Mouse (Mus musculus) thymus, postnatal 14 days (tissue): ENCODE results near the gene Lef1.
A peak's percentile ranks its signal among the peaks of the same experiment; 100 is the strongest.

ENCODE experiments used
- DNase-seq: peaks from one replicate; pipeline ENCODE4 v3.0.0; 2021

Gene Lef1

GRCm38 (mm10) chr3:131108094-131108653 is 2.1 kb upstream of the Lef1 start:
- DNase-seq: no peak

- DNase-seq: peak; percentile 8
Measured at GRCm38 (mm10) chr3:131109066-131109685, 1.1 kb upstream of the Lef1 start.

GRCm38 (mm10) chr3:131109686-131110070 is 593 bp upstream of the Lef1 start:
- DNase-seq: peak; percentile 65

DNA sequence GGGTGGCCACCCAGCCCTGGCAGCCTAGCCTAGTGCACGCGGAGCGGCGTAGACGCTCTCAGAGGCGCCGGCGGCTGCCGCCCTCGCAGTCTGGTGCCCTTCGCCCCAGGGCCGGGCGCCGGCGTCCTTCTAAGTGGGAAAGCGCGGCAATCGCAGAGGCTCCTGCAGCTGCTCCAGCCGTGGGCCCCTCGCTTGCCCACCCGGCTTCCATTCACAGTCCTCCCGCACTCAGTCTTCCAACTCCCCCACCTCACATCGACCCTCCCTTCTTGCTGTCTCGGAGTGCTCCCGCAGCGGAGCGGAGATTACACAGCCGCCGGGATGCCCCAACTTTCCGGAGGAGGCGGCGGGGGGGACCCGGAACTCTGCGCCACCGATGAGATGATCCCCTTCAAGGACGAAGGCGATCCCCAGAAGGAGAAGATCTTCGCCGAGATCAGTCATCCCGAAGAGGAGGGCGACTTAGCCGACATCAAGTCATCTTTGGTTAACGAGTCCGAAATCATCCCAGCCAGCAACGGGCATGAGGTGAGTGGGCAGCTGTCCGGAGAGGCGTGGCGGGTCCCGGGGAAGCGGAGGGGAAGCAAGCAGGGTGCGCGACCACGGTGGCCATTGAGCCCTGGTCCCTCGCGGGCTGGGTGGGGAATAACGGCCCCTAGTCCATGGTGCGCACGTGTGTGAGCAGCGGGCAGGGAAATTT is 1.0 kb downstream of the Lef1 start:
- peak; percentile 79 for DNase-seq

GRCm38 (mm10) chr3:131111851-131112572 is 1.7 kb downstream of the Lef1 start:
- peak; percentile 89 for DNase-seq

DNA sequence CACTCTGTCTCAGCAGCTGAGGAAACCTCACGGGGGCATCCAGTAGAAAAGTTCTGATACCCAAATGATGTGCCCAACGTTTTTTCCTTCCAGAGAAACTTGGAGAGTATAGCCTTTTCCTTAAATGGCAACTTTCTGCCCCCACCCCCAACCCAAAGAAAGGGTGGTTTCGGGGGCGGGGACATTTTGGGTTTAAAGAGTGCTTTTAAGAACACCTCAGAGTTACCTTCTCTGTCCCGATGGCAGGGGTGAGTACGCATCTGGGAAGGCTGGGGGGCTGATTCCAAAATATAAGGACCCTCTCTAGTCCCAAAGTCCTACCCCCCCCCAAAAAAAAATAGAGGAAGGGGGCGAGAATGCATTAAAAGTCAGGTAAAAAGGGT is 2.3 kb downstream of the Lef1 start:
- DNase-seq: peak; percentile 79

DNA sequence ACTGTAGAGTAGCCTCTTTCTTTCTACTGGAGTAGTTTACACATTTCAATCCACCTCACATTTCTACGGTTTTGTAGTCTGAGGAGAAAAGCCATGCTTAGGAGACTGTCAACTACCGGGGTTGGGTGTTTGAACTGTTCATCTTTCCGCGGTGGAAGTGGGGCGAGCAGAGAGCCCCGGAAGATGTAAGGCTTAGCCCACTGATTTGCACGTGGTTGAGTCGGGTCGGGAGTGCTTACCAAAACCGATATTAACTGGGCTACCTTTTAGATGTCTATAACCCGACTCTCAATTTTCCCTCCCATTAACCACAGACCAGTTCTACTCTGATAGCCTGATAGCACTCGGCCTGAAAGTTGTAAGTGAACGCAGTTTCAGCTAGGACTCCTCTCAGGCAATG is 2.8 kb downstream of the Lef1 start:
- peak; percentile 76 for DNase-seq

- DNase-seq: peak; percentile 24
Measured at GRCm38 (mm10) chr3:131116116-131116515, 5.8 kb downstream of the Lef1 start.

DNA sequence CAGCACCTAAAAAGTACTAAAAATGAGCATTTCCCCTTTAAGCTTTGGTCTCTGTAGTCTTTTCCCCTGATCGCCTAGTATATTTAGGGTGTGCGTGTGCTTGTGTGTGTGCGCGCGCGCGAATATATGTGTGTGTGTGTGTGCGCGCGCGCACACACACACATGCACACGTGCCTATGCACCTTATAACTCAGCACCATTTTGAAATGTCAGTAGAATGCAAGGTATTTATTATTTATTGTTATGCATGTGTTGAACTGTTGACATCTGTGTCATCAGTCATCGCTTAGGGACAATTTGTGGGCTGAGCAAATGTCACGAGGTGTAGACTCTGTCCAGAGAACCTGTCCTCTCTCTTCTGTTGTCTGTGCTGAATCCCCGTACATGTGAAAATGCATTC is 7.1 kb downstream of the Lef1 start:
- no peak for DNase-seq

DNA sequence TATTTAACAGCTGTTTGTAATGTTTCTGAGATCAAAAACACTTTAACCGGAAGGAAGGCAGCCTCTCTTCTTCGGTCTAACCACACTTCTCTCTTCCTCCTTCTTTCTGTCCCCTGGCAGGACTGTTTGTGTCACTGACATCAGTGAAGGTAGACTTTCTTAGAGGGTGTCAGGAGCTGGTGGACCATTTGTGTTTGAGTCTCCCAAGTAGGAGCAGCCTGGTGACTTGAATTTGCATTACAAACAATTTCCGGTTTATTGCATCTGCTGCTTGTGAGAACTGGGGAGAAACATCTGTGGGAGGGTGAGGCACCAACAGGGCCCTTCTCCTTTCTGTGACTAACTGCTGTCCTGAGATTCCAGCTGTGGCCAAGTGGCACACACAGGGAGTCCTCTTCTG is 7.6 kb downstream of the Lef1 start:
- DNase-seq: peak; percentile 41

GRCm38 (mm10) chr3:131119435-131119834 is 9.2 kb downstream of the Lef1 start:
- DNase-seq: no peak

GRCm38 (mm10) chr3:131123501-131123900 is 13.2 kb downstream of the Lef1 start:
- no peak for DNase-seq

DNA sequence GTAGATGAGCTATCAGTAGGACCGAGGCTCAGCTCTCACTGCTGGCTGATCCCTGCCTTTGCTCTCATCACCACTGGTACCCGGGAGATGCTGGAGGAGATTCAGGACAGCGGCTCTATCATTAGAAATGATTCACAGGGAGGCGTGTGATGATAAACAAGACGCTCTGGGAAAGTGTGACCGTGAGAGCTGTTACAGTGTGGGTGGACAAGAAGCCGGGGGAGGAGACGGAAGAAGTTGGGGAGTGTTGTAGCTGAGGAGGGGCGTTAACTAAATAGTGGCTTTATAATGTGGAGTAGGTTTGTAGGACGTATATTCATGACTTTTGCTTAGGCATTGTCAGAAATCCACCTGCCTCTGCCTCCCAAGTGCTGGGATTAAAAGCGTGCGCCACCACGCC is 15.6 kb downstream of the Lef1 start:
- no peak for DNase-seq

DNA sequence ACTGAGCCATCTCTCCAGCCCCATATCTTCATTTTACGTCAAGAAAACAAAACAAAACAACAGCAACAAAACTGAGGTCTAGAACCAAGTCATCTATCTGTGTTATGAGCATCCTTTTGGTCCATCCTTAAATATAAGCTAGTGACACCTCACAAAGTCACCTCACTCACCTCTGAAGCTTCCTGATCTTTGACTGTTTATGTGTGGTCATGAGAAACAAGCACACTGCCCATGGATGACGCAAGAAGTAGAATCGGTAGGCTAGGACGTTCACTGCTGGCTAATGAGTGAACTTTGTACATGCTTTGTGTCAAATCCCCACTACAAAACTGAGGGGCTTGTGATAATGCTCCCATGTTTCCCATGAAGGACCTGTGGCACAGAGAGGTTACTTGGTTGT is 16.2 kb downstream of the Lef1 start:
- DNase-seq: no peak

DNA sequence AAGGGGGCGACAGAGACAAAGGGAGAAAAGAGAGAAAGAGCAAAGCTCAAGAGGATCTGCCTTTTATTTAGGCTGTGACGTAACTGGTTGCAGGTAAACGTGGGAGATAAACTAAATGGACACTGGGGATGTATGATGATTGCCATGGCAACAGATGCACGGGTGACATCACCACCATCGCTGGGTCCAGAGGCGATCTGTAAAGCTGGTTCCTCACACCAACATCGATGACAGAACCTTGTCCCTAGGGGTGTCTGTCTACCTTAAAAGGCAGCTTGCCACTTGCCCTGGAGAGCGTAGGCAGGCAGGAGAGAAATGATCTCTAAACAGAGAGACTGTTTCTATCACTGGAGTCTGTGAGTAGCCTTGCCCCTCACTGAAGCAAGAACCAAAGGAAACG is 23.7 kb downstream of the Lef1 start:
- no peak for DNase-seq

DNA sequence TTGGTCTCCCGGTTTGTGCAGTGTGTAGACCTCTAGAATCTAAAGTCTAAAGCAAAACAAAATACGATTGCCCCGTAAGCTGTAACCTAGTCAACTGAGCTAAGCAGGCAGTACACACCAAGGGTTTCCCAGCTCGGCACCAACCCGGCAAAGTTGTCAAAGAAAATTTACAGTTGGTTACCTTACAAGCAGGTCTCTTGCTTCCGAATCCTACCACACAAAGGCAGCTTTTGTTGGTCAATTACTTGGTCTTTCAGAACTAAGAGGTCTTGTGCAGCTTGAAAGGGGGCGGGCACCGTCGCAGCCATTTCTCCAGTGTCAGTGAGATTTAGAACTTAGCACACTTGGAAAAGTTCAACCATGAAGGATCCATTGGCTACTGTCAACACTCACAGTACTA is 25.2 kb downstream of the Lef1 start:
- no peak for DNase-seq

DNA sequence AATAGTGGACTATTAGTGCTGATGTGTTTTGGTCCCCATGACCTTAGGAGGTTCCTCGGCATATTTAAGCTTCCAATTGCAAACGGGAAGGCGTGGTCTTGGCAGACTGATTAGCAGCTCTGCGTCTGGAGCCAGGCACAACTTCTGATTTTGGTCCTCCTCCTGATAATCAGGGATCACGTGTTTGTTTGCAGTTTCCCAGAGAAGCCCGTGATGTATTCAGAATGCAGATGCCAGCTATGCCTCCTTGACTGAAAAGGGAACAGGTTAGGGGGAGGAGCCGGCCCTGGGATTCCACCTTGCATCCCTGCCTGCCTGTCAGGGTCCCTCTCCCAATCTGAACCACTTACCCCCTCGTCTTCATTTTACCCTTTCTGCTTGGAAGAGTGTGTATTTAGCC is 26.2 kb downstream of the Lef1 start:
- no peak for DNase-seq

DNA sequence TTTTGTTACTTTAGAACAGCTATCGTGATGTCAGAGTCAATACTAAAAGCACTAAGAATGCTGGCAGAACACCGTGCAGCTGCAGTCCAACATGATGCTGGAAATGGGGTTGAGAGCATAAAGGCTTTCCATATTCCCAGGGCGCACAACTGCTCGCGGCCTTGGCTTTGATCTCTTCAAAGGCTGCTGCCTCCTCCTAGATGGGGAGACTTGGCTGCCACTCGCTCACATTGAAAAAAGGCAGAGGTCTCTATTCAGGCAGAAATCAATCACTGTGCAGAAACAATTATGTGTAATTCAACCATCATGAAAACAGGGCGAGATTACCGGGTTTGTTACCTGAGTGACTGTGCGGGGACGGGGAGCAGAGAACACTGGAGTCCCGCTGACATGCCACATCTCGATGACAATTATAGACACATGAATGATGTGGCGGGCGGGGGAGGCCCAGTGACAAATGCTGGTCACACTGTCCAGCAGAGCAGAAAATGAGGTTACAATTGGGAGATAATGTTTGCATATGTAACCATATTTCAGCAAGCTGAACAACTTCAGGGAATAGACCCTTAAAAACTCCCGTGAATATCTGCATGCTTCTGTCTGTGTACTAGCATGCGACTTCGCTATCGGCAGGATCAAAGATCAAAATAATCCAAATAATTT is 27.0 kb downstream of the Lef1 start:
- peak; percentile 23 for DNase-seq

DNA sequence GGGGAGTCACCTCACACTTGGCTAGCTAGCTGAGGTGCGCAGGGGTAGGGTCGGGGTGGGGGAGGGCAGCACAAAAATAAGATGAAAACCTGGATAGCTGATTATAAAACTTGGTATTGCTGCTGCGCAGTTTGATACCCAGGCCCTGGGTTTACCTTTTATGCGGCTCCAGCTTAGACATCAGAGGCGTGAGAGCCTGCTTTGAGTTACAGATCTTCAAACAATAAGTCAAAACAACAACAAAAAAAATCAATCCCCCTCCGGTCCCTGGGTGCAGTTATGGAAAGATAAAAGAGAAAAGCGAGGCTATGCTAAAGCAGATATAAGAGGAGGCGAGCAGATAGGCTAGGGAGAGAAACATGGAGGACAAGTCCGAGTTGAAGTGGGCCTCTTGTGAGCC is 28.0 kb downstream of the Lef1 start:
- DNase-seq: no peak

DNA sequence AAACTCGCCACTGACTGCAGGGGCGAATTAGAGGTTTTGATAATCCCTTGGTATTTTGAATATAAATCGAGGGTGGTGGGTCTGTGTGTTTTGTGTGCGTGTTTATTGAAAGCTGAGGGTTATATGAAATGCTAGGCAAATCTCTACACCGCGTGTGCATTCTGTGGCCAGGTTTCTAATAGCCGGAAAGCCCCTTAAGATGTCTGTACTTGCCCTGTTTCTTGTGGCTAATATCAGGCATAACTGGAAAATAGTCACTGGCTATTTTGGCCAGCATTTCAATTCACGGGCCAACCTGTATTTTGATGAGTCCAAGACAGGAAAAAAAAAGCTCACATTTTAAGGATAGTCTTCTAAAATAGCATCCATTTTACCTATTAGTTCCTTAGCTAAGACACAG is 28.5 kb downstream of the Lef1 start:
- no peak for DNase-seq

DNA sequence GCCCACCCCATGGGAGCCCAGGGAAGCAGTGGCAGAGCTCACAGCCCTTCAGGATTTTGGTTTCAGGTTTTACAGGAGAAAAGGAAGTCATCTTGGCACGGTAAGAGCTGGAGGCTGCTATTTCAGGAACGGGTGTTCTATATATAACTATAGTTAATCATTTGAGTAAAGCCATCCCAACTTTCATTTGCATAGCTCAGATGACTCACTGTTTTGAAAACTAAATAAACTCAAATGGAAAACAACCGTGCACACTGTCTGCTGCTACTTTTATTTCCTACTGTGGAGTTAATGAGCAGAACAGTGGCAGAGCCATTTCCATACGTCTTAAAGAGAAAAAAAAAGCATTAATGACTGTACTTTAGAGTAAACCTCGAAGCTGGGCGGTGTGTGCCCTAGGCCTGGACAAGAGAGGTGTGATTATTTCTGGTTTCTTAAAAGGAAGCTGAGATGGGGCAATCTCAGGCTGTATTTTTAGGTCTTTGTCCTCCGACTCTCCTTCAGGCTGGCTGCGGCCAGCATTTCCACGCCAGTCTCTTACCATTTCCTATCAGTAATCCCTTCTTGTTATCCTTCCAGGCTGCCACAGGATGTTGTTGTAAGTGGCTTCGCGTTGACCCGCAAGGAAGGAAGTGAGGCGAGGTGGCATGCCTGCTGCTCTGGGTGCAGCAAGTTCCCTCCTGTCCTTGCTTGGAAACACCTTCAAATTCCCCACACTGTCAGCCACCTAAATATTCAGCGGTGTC is 29.2 kb downstream of the Lef1 start:
- peak; percentile 54 for DNase-seq

DNA sequence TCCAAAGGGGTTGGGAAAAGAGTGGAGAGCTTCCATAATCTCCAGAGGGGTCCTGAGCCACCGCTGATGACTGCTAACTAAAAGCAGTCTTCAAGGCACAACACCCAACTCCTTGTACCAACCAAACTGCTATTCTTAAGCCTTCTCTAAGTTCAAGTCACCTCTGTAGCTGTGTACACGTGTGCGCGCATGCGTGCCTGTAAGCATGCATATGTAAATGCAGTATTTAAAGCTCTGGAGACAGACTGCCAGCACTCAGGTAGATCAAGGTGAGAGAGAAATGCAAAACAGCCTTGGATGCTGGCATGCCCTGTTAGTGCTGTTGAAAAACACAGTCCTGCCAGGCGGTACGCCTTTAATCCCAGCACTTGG is 29.8 kb downstream of the Lef1 start:
- no peak for DNase-seq

DNA sequence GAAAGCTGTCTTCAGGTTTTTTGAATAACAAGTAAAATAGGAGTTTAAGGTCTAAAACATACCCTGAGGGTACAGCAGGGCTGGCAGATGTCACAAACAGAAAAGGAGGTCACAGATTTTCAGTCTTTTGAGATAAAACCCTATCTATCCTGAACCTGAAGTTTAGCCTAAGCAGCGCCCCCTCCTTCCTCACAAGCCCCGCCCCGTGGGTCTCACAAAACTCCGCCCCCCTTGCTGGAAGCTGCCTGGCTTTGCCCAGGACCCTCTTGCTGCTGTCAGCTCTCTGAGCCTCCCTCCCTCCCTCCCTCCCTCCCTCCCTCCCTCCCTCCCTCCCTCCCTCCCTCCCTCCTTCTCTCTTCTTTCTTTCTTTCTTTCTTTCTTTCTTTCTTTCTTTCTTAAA is 31.3 kb downstream of the Lef1 start:
- peak; percentile 82 for DNase-seq
